Mouse (Mus musculus) megakaryocyte-erythroid progenitor cell, adult 5-6 weeks (primary cell): Measurements from ENCODE around the gene Rnf43. TPM values are rescaled to one million over a fixed set of nuclear protein-coding genes. Genes with fewer than 3 reads are reported as not detected.

Experiments
- ATAC-seq: replicated peaks from 2 replicates; pipeline ENCODE4 v1.8.0; 2016; ENCODE audit warnings: mild to moderate bottlenecking, inconsistent platforms; ENCODE audit not compliant: severe bottlenecking, poor library complexity, low FRiP score, low TSS enrichment
- total RNA-seq, 2 experiments: library from RNA; stranded (forward) in 1 of 2; stranded (reverse) in 1 of 2; fragments of 200-1000, 215-1000 nt in 1 of 2; fragments of >200 nt in 1 of 2; fragmentation: Nextera tagmentation in 1 of 2; gene quantifications; 2 replicates each; pipeline ENCODE4 v1.2.3; 2014 to 2017

Gene Rnf43
- total RNA-seq, 2 experiments from 2014 or later = 3.1 to 4.2 TPM

DNA sequence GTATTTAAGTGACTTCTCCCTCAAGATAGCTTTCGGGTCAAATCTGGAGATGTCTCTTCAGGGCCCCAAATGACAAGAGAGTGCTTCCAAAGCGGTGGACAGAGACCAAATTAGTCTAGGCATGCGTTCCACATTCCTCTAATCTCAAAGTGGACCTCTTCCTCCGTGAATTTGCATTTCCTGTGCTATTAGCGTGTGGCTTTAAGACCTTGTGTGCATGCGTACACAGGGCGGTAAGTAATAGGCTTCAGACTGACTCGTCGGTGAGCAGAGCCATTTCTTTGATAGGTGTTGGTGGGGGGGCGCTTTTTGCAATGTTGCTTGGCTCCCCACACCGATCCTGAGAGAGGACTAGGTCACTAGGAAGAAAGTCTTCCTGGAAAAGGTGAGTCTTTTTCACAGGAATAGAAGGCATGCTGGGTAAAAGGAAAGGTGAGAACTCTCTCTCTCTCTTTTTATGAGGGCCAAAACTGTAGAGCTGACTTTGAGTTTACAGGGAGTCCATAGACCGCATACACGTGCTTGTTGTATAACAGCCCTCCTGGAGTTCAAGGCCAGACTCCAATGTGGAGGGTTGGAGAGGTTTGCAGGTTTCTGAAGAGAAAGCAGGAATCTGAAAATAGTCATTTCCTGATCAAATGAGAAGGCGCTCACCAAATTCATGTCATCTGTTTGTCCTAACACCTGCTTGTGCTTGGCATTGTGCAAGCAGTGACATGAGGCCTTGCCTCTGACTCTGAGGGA, 39.5 kb downstream of the Rnf43 start:
- ATAC-seq = peak; percentile 56; the same call in 1 of the 2 replicates

GRCm38 (mm10) chr11:87703654-87704053, 41.1 kb downstream of the Rnf43 start:
- ATAC-seq = peak; percentile 54; the same call in 1 of the 2 replicates

DNA sequence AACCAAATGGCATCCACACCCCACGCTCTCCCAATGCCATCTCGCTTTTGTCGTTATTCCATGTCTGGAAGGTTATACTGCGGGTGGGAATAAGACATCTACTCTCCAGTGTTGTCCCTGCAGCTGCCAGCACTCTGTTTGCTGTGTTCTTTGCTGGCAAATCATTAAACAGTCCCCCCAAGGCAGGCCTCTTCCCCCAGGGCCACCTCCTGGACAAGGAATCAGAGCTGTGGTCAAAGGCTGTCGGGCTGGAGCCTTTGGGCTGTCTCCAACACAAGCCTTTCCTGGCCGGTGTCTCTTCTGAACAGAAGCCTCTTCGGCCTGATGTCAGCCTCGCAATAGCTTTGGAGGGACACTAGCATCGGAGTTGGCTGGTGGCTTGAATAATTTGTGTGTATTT, 41.8 kb downstream of the Rnf43 start:
- no peak for ATAC-seq

GRCm38 (mm10) chr11:87707570-87707969, 45.0 kb downstream of the Rnf43 start:
- ATAC-seq = no peak

- no peak for ATAC-seq
These were observed 46.5 kb downstream of the Rnf43 start for GRCm38 (mm10) chr11:87708979-87709378.

- ATAC-seq = 0 out of 2 replicates have a peak, but pooled peaks have one; percentile 55
These were observed 47.2 kb downstream of the Rnf43 start for GRCm38 (mm10) chr11:87709513-87710261.

DNA sequence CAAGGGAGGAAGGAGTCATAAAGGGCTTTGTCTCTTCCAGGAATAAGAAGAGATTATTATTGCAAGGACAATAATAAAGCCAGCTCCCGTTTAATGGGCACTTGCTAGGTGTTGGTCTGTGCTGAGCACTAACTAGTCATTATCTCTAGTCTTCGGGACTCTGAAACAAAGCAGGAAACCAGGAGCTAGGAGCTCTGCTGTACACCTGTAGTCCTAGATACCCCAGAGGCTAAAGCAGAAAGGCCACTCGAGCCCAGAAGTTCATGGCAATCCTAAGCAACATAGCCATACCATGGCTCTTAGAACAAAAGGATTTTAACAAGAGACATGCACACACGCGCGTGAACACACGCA, 47.7 kb downstream of the Rnf43 start:
- ATAC-seq = no peak

GRCm38 (mm10) chr11:87712188-87712587, 49.7 kb downstream of the Rnf43 start:
- ATAC-seq = peak; percentile 32; the same call in 1 of the 2 replicates

DNA sequence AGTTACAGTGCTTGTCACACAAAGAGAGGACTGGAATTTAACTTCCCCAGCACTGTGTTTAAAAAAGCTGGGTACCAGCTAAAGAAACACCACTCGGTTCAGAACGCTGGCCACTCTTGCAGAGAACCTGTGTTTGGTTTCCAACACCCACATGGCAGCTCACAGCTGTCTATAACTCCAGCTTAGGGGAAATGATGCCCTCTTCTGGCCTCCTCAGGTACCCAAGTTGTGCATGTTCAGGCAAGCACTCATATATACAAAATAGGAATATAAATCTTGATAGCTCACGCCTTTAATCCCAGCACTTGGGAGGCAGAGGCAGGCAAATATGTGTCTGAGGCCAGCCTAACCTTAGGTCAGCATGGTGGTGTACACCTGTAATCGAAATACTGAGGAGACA, 53.5 kb downstream of the Rnf43 start:
- no peak for ATAC-seq

DNA sequence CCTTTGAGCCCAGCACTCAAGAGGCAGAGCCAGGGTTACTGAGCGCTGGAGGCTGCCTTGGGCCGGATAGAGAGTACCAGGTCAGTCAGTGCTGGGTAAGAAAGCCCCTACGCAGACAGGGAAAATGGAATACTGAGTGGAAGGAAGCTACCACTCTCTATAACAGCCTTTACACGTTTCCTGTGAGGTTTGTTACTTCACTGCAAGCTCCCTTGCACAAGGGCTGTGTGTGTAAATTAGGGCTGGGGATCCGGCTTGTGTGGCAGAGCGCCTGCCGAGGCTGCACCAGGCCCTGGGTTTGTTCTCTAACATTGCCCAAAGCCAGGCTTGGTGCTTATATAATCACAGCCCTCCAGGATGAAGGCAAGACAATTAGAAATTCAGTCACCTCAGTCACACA, 57.0 kb downstream of the Rnf43 start:
- ATAC-seq = no peak

- no peak for ATAC-seq
These were observed 57.8 kb downstream of the Rnf43 start for GRCm38 (mm10) chr11:87720324-87720723.

- ATAC-seq = no peak
These were observed 58.3 kb downstream of the Rnf43 start for GRCm38 (mm10) chr11:87720839-87721238.

DNA sequence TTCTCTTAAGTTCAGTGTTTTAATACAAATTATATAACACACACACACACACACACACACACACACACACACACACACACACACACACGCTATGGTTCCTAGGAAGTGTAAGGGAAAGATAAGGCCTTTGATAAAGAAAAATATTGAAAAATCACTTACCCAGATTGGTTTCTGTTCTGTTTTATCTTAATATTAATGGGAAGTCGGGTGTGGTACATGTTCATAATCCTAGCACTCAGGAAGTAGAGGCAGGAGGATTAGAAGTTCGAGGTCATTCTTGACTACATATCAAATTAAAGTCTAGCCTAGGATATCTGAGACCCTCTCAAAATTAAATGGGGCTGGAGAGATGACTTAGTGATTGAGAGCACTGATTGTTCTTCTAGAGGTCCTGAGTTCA, 59.6 kb downstream of the Rnf43 start:
- ATAC-seq = no peak

GRCm38 (mm10) chr11:87722891-87723290, 60.4 kb downstream of the Rnf43 start:
- ATAC-seq = no peak

- no peak for ATAC-seq
These were observed 63.0 kb downstream of the Rnf43 start for GRCm38 (mm10) chr11:87725515-87725914.

DNA sequence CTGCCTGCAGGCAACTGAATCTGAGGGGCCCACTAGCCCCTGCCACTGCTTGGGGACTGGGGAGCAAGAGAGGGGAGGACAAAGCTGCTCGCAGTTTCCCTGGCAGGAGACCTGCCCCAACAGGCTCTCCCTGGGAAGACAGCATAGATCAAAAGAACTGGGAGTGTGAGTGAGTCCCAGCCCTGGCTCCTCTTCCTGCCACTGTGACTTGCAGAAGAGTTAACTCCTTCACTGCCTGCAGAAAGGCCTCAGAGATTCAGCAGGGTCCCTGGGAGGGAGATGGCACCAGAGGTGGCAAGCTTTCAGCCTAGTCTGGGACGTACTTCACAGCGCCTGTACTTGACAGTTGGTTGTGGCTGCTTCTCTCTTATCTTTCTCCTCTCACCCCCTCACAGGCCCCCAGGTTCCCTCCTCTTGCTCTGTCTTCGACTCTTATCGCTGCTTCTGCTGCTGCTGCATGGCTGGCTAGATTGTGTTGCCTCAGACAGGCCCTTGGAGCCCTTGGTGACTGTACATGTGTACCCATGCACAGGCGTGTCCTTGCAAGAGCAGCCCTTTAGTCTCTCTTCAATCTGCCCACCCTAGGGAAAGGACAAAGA, 63.5 kb downstream of the Rnf43 start:
- ATAC-seq = peak; percentile 86

DNA sequence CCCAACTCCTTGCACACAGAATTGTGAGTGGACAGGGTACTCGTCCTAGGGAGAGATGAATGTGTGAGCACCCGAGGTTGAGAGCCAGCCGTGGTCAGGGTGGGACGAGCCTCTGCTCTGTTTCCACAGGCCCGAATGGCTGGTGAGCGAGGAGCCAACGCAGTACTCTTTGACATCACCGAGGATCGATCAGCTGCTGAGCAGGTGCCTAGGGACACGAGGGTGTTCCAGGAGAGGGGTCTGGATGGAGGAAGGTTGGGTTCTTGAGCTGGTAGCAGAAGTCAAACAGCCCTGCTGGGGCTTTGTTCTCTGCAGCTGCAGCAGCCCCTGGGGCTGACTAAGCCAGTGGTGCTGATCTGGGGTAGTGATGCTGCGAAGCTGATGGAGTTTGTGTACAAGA, 64.5 kb downstream of the Rnf43 start:
- no peak for ATAC-seq

DNA sequence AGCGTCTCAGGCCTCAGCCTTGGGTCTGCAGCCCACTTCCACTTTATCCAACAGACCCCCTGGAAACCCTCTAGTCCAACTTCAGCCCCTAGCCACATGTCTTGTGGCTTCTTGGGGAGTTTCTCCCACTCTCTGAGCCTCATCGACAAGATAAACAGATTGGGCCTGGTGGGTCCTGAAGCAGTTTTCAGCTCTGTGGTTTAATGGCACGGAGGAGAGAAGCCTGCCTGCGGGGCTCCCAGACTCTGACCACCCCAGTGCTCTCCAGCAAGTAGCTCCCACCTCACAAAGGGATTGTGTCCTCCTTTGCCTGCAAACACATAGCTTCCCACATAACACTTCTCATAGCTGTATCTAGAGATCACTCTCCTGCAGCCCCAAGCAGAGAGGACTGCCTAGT, 64.9 kb downstream of the Rnf43 start:
- no peak for ATAC-seq

DNA sequence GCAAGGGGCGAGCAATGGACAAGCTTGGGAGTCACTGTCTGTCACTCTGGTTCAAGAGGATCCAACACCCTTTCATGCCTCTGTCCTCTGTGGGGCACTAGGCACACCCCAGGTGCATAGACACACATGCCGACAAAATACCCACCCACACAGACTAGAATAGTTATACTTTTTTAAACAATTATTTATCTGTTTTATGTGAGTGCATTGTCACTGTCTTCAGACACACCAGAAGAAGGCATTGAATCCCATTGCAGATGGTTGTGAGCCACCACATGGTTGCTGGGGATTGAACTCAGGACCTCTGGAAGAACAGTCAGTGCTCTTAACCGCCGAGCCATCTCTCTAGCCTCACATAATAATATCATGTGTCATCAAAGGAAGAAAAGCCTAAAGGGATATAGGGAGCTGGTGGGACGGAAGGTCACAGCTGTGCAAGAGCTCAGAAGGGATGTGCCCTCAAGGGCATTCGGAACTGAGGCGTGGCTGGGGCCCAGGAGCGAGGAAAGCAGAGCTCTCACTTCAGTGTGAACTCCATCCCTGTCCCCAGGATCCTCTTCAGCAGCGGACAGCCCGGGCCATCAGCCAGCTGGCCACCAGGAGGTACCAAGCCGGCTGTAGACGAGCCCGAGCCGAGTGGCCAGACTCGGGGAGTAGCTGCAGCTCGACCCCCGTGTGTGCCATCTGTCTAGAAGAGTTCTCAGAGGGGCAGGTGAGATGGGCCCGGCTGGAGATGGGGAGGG, 66.5 kb downstream of the Rnf43 start:
- no peak for ATAC-seq
